Mouse (Mus musculus) stomach, embryonic 16.5 days (tissue): Measurements from ENCODE around the gene Btbd19. TPM values are rescaled to one million over a fixed set of nuclear protein-coding genes. Genes with fewer than 3 reads are reported as not detected.

Source experiments
- ATAC-seq: fragments of 200-750 bp; cut with Nextera tagmentation; 2 replicates; pipeline ENCODE4 v1.8.0; 2017; ENCODE audit warnings: moderate number of reproducible peaks, moderate TSS enrichment; ENCODE audit not compliant: insufficient read depth, low FRiP score
- H3K27ac ChIP-seq: fragments of 300-500 bp; sonication (generic); 2 replicates; pipeline ENCODE4 v1.5.1; 2014; ENCODE audit warnings: low read length
- H3K27me3 ChIP-seq: fragments of 300-500 bp; sonication (generic); 2 replicates; pipeline ENCODE4 v1.6.1; 2014; ENCODE audit warnings: low read length, control low read depth, mixed read lengths; ENCODE audit not compliant: control insufficient read depth, insufficient read depth
- H3K36me3 ChIP-seq: fragments of 300-500 bp; sonication (generic); 2 replicates; pipeline ENCODE4 v1.6.1; 2014; ENCODE audit warnings: low read length; ENCODE audit not compliant: control insufficient read depth, insufficient read depth
- H3K4me1 ChIP-seq: fragments of 300-500 bp; sonication (generic); 2 replicates; pipeline ENCODE4 v1.6.1; 2014; ENCODE audit warnings: low read length, control low read depth, mixed read lengths; ENCODE audit not compliant: control insufficient read depth, insufficient read depth
- H3K4me2 ChIP-seq: fragments of 300-500 bp; sonication (generic); 2 replicates; pipeline ENCODE4 v1.6.1; 2014; ENCODE audit warnings: low read depth, low read length, mixed read lengths
- H3K4me3 ChIP-seq: fragments of 300-500 bp; sonication (generic); replicated peaks from 2 replicates; pipeline ENCODE4 v1.5.1; 2014; ENCODE audit warnings: mild to moderate bottlenecking, low read length
- H3K9ac ChIP-seq: fragments of 300-500 bp; sonication (generic); 2 replicates; pipeline ENCODE4 v1.6.1; 2014; ENCODE audit warnings: low read length
- H3K9me3 ChIP-seq: fragments of 300-500 bp; sonication (generic); replicated peaks from 2 replicates; pipeline ENCODE4 v1.6.1; 2016; ENCODE audit warnings: low read length, control low read depth; ENCODE audit not compliant: control insufficient read depth
- WGBS: fragments of 180-500 bp; shearing (Covaris S2); extraction: QIAGEN DNeasy Blood & Tissue Kit; methylation state at CpG from one replicate; pipeline ENCODE4 v1.1.7; 2014; 5-methylcytosine and 5-hydroxymethylcytosine counted together
- polyA plus RNA-seq: library from polyadenylated mRNA; unstranded; fragments of >200 nt; fragmentation: Nextera tagmentation; extraction: Ambion mirVana; gene quantifications from 2 replicates; pipeline ENCODE4 v1.2.1, GENCODE M21; 2015

Btbd19 gene
- polyA plus RNA-seq, 1 experiment from 2014 or later = 6.6 TPM

DNA sequence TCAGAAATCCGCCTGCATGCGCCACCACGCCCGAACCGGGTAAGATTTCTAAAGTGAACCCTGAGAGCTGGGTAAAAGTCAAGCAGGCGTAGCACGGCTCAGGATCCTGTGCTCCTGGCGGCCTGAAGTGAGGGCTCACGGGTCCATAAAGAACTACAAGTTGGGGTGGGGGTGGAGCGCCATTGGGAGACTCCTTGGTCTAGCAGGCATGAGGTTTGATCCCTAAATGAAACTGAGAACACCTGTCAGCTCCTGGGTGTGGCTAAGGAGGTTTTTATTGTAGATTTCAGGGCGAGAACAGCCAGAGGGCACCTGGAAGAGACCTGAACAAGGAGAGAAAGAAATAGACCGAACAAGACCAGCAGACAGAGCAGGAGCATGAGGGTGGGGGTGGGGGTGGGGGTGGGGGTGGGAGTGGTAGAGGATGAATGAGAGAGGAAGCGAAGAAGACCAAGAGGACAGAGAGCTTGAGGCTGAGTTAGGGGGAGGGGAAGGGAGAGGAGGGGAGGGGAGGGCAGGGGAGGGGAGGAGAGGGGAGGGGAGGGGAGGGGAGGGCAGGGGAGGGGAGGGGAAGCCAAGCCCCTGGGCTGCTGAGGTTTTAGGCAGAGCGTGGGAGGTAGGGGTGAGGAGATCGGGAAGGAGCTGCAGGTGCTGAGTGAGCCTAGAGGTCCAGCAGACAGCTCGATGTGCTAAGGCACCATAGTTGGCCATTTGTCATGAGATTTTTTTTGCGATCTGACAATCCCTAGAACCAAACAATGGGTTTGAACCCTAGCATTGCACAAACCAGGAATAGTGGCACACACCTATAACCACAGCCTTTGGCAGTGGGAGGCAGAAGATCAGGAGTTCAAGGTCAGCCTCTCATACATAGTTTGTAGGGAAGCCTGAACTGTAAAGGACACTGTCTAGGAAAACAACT is 13.0 kb upstream of the Btbd19 start:
- no peak overlapping the region for H3K4me2 ChIP-seq
- no peaks in the 10 kb centered on the region for H3K27me3 ChIP-seq
- H3K4me3 ChIP-seq = no peak overlapping the region
- H3K27ac ChIP-seq = no peak overlapping the region
- H3K4me1 ChIP-seq = peaks cover 6% of the 10 kb centered on the region; the same call in 1 of the 2 replicates
- no peak for ATAC-seq
- WGBS = 62% methylated on average over 16 of the region's 17 CpGs
- no peaks in the 10 kb centered on the region for H3K36me3 ChIP-seq
- no peaks in the 10 kb centered on the region for H3K9me3 ChIP-seq
- no peak overlapping the region for H3K9ac ChIP-seq

DNA sequence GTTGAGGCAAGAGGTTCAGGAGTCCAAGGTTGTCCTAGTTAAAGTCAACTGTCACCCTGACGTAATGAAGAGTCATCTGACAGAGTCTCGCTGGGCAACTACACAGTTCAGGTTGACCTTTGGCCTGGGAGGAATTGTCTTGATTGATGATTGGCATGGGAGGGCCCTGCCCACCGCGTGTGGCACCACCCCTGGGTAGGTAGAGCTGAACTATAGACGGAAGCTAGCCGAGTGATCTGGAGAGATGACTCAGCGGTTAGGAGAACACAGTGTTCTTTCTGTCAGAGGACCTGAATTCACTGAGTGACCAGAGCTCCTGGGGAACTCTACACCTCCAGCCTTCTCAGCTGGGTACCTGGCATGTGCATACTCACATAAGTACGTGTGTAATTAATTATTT is 10.5 kb upstream of the Btbd19 start:
- Histone ChIP-seq H3K9me3 (no peaks in the 10 kb centered on the region), H3K4me3 (no peak overlapping the region), H3K4me1 (peaks cover 13% of the 10 kb centered on the region), H3K4me2 (no peak overlapping the region), H3K27ac (peak overlapping the region; percentile 85), H3K27me3 (0 out of 2 replicates have a peak, but pooled peaks cover 4% of the 10 kb centered on the region), H3K36me3 (no peaks in the 10 kb centered on the region), H3K9ac (no peak overlapping the region)
- peak; percentile 69; the same call in 1 of the 2 replicates for ATAC-seq
- 23% methylated on average over 8 of the region's 8 CpGs for WGBS

DNA sequence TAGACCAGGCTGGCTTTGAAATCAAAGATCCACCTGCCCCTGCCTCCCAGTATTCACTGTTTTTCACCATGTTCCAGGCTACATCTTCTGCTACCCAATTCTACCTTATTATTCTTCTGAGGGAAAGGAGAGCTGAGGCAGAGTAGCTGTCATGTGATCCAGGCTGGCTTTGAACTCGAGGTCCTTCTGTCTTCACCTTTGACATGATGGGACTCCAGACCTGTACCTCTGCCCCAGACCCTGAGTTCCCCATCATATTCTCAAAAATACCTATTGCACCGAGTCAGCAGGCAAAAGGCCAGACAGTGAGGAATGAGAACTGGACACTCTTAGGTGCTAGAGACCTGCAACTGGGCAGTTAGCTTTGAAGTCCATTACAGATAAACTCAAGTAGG is 9.1 kb upstream of the Btbd19 start:
- WGBS = 26% methylated on average over 2 of the region's 2 CpGs
- H3K4me1 ChIP-seq = peaks cover 13% of the 10 kb centered on the region
- peak overlapping the region; percentile 61 for H3K9ac ChIP-seq
- no peak overlapping the region for H3K4me2 ChIP-seq
- no peaks in the 10 kb centered on the region for H3K9me3 ChIP-seq
- no peak for ATAC-seq
- no peaks in the 10 kb centered on the region for H3K36me3 ChIP-seq
- no peak overlapping the region for H3K27ac ChIP-seq
- H3K27me3 ChIP-seq = 0 out of 2 replicates have a peak, but pooled peaks cover 4% of the 10 kb centered on the region
- no peak overlapping the region for H3K4me3 ChIP-seq

DNA sequence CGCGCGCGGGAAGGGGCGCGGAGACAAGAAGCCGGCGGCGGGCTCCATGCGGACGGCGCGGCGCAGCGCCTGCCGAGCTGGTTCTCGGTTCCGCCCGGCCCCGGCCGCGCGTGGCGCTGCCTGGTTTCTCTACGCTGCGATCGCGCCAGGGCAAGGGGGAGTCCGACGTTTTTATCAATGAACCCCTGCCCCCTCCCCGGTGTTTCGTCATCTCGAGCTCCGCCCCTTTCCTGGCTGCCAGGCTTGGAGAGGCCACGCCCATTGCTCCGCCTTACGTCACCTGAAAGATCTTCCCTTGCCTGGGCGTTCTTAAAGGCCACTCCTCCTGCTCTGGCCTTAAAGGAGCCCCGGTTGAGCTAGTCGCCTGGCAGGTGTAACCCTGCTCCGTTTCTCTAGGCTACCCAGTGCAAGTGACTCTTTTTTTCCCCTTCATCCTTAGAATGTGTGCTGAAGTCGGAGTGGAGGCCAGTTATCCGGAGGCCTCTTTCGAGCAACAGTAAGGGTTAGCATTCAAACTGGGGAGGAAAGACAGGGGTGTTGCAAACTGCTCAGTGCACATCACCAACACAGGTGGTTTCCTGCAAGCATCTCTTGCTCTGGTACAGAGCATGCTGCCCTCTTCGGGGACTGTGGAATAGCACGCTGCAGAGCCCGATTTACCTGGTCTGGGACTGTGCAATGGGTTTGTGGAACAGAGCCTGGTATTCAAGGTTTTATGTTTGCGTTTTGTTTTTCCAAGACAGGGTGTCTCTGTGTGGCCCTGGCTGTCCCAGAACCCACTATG is 8.5 kb upstream of the Btbd19 start, which contains the start of gene Plk3:
Gene Plk3, minus strand, starts transcription at position 147 of the 784 bp plus-strand sequence.
- 0 out of 2 replicates have a peak, but pooled peaks cover 4% of the 10 kb centered on the region for H3K27me3 ChIP-seq
- no peaks in the 10 kb centered on the region for H3K36me3 ChIP-seq
- ATAC-seq = peak; percentile 91
- H3K9me3 ChIP-seq = no peaks in the 10 kb centered on the region
- H3K4me3 ChIP-seq = peak within 1 kb of the TSS; percentile 61
- H3K4me2 ChIP-seq = peak within 1 kb of the TSS; percentile 93
- 2% methylated on average over 48 of the region's 48 CpGs for WGBS
- H3K4me1 ChIP-seq = peaks cover 13% of the 10 kb centered on the region
- H3K27ac ChIP-seq = peak within 1 kb of the TSS; percentile 26; the same call in 1 of the 2 replicates
- H3K9ac ChIP-seq = peak within 1 kb of the TSS; percentile 91

DNA sequence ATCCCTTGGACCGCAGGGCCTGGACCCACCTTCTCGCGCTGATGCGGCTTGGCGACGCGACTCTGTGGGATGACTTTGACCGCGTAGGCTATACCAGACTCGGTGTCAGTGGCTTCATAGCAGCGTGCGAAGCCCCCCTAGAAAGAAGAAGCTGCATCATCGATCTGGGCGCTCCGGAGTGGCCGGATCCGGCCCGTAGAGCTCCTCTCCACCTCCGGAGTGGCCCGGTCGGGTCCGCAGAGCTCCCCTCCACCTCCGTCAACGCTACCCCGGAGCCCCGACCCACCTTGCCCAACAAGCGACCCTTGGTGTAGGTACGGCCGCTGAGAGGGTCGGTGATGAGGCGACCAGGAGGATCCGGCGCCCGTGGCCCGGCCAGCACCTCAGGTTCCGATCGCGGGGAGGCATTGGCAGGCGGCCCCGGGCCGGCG is 7.9 kb upstream of the Btbd19 start:
- Histone ChIP-seq H3K9ac (peak overlapping the region; percentile 91), H3K9me3 (no peaks in the 10 kb centered on the region), H3K4me1 (peaks cover 13% of the 10 kb centered on the region), H3K27me3 (0 out of 2 replicates have a peak, but pooled peaks cover 4% of the 10 kb centered on the region), H3K4me2 (peak overlapping the region; percentile 93), H3K4me3 (peak overlapping the region; percentile 61), H3K36me3 (peaks cover 5% of the 10 kb centered on the region; the same call in 1 of the 2 replicates), H3K27ac (no peak overlapping the region)
- ATAC-seq = peak; percentile 0; the same call in 1 of the 2 replicates
- under 1% methylated on average over 42 of the region's 42 CpGs for WGBS

DNA sequence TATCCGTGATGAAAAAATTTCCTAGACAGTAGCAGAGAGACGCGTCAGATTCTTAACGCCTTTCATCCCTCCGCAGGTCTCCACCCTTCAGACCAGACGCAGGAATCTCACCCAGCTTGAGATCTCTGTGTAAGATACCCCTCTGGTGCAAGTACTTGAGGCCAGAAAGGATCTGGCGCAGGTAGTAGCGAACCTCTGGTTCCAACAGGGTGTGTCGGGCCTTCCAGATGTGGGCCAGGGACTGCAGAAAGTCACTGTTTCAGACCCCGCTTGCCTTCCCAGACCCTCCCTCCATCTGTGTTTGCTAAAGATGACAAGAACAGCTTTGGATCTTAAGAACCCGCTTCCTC is 7.2 kb upstream of the Btbd19 start:
- Histone ChIP-seq H3K4me2 (peak overlapping the region; percentile 93), H3K4me3 (peak overlapping the region; percentile 61), H3K9ac (peak overlapping the region; percentile 91), H3K36me3 (peaks cover 7% of the 10 kb centered on the region; the same call in 1 of the 2 replicates), H3K9me3 (no peaks in the 10 kb centered on the region), H3K27me3 (0 out of 2 replicates have a peak, but pooled peaks cover 4% of the 10 kb centered on the region), H3K27ac (no peak overlapping the region), H3K4me1 (peaks cover 13% of the 10 kb centered on the region)
- 25% methylated on average over 11 of the region's 11 CpGs for WGBS
- ATAC-seq = no peak

DNA sequence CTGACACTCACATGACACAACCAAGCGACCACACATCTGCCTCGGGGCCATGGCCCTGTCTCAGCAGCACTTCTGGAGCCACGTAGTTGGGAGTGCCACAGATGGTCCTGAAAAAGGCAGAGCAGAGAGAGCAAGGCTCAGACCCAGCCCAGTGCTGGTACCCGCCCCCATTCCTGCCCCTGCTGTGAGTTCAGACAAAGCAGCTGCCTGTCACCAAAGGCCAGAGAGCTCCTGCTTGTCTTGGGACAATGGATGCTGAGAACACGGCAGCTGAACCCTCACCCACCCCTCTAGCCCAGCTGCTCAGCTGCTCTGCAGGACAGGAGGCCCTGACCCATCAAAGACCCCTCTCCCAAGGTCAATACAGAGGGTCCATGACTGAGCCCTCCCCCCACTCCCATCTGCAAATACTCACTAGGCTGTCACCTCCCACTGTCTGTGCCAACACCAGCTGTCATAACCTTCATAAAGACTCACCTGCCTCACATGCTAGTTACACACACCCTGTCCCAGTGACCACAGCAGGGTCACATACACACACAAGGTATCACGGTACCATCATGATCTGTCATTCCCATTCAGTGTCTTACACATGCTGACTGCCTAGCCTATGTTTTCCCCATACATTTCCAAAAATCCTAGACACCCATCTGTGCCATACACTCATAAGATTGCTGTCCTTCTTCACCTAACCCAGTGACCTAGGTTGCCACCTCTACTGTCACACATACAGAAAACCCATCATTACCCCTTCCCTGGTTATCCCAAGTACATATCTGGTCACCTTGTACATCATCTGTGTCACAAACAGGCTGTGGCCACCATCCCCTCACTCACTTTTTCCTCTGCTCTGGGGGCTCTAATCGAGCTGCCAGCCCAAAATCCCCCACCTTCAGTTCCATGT is 6.6 kb upstream of the Btbd19 start:
- peaks cover 13% of the 10 kb centered on the region for H3K4me1 ChIP-seq
- H3K4me2 ChIP-seq = peak overlapping the region; percentile 93
- ATAC-seq = no peak
- peak overlapping the region; percentile 91; the same call in 1 of the 2 replicates for H3K9ac ChIP-seq
- H3K27me3 ChIP-seq = 0 out of 2 replicates have a peak, but pooled peaks cover 4% of the 10 kb centered on the region
- peaks cover 7% of the 10 kb centered on the region; the same call in 1 of the 2 replicates for H3K36me3 ChIP-seq
- 40% methylated on average over 7 of the region's 7 CpGs for WGBS
- no peaks in the 10 kb centered on the region for H3K9me3 ChIP-seq
- H3K4me3 ChIP-seq = peak overlapping the region; percentile 61
- no peak overlapping the region for H3K27ac ChIP-seq

DNA sequence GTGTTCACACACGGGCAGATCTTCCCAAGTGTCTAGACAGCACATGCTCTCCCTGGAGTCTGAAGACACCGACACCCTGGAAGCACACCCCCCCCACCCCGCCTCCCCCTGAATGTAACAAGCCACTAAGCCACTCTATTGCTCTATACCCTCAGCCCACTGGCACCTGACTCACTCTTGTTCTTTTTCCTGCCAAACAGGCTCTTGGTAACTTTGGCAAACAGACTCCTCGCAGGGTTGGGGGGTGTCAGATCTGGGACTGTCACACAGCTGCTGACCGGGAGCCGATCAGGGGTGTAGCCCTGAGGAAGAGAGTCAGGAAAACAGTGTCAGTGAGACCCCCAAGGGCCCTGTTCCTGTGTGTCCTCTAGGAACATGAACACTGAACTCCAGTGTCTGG is 5.7 kb upstream of the Btbd19 start:
- Histone ChIP-seq H3K36me3 (peaks cover 7% of the 10 kb centered on the region; the same call in 1 of the 2 replicates), H3K4me1 (peaks cover 17% of the 10 kb centered on the region), H3K27me3 (0 out of 2 replicates have a peak, but pooled peaks cover 4% of the 10 kb centered on the region), H3K4me2 (no peak overlapping the region), H3K4me3 (no peak overlapping the region), H3K27ac (no peak overlapping the region), H3K9ac (no peak overlapping the region), H3K9me3 (no peaks in the 10 kb centered on the region)
- WGBS = 69% methylated on average over 6 of the region's 6 CpGs
- ATAC-seq = no peak
